Mouse (Mus musculus) G1E (cell line): ENCODE data around the gene Gm38392.

Source experiments
- CTCF ChIP-seq: IDR thresholded peaks from 2 replicates; pipeline ENCODE4 v1.5.1; 2012; ENCODE audit warnings: low read depth, low read length, inconsistent platforms, mixed read lengths
- GATA2 ChIP-seq: IDR thresholded peaks from 2 replicates; pipeline ENCODE4 v1.6.1; 2012; ENCODE audit warnings: low read depth, low read length, inconsistent platforms, borderline replicate concordance
- POLR2AphosphoS5 ChIP-seq: IDR thresholded peaks from 2 replicates; pipeline ENCODE4 v1.6.1; 2012; ENCODE audit warnings: low read depth, low read length, inconsistent platforms; ENCODE audit not compliant: insufficient replicate concordance

DNA sequence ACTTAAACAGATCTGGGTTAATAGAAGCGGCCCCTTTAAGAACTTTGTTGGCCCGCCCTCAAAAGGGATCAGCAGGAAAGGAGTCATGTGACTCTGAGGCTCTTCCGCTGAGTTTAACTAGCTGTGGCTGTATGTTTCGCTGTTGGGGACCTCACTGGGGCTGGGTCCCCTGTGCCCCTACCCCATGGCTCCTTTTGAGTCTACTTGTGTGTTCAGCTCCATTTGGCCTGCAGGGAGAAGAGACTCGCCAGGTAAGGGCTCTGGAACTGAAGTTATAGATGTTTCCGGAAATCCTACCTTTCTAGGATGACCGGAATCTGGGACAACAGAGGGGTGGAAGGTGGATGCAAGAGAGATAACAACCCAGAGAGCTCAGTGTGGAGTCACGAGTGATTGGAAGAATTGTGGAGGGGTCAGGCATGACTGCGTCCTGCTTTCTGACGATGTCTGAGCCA lies 38.0 kb upstream of the Gm38392 start, which contains the start of gene Glmp:
- TF ChIP-seq CTCF (no peak), POLR2AphosphoS5 (no peak), GATA2 (no peak)
